Mouse (Mus musculus) limb, embryonic 14.5 days (tissue): ENCODE measurements around the gene Osbpl7. TPM values are rescaled to one million over a fixed set of nuclear protein-coding genes. Genes with fewer than 3 reads are reported as not detected.

Source experiments
- ATAC-seq: fragments of 200-750 bp; cut with Nextera tagmentation; 2 replicates; pipeline ENCODE4 v1.8.0; 2017; ENCODE audit warnings: low read depth, moderate number of reproducible peaks, moderate TSS enrichment; ENCODE audit not compliant: low FRiP score
- DNase-seq: peaks from one replicate; pipeline ENCODE4 v3.0.0-alpha.2; 2015; ENCODE audit warnings: low spot score
- H3K27ac ChIP-seq: fragments of 300-500 bp; sonication (generic); replicated peaks from 2 replicates; pipeline ENCODE4 v1.5.1; 2014; ENCODE audit warnings: low read depth, mild to moderate bottlenecking, low read length, moderate library complexity, mixed read lengths
- H3K27me3 ChIP-seq: fragments of 300-500 bp; sonication (generic); 2 replicates; pipeline ENCODE4 v1.6.1; 2014; ENCODE audit warnings: low read length, mixed read lengths; ENCODE audit not compliant: control insufficient read depth, insufficient read depth
- H3K36me3 ChIP-seq: fragments of 300-500 bp; sonication (generic); 2 replicates; pipeline ENCODE4 v1.6.1; 2014; ENCODE audit warnings: mild to moderate bottlenecking, low read length, moderate library complexity, mixed read lengths; ENCODE audit not compliant: control insufficient read depth, insufficient read depth
- H3K4me1 ChIP-seq: fragments of 300-500 bp; sonication (generic); 2 replicates; pipeline ENCODE4 v1.6.1; 2014; ENCODE audit warnings: antibody characterized with exemption, low read length, mixed read lengths; ENCODE audit not compliant: control insufficient read depth, insufficient read depth
- H3K4me2 ChIP-seq: fragments of 300-500 bp; sonication (generic); replicated peaks from 2 replicates; pipeline ENCODE4 v1.6.1; 2014; ENCODE audit warnings: low read depth, mild to moderate bottlenecking, low read length, moderate library complexity; ENCODE audit not compliant: severe bottlenecking
- H3K4me3 ChIP-seq: fragments of 300-500 bp; sonication (generic); replicated peaks from 2 replicates; pipeline ENCODE4 v1.5.1; 2014; ENCODE audit warnings: low read length
- H3K9ac ChIP-seq: fragments of 300-500 bp; sonication (generic); 2 replicates; pipeline ENCODE4 v1.6.1; 2014; ENCODE audit warnings: mild to moderate bottlenecking, low read depth, low read length, moderate library complexity; ENCODE audit not compliant: severe bottlenecking
- H3K9me3 ChIP-seq: fragments of 300-500 bp; sonication (generic); 2 replicates; pipeline ENCODE4 v1.6.1; 2016; ENCODE audit warnings: low read length; ENCODE audit not compliant: control insufficient read depth
- POLR2A ChIP-seq: fragments of 200-500 bp; IDR thresholded peaks from 2 replicates; pipeline ENCODE4 v1.8.0; 2012; ENCODE audit warnings: inconsistent platforms, mild to moderate bottlenecking, moderate library complexity, borderline replicate concordance; ENCODE audit not compliant: insufficient read depth, insufficient read length; ENCODE audit errors: extremely low read depth
- WGBS: fragments of 180-500 bp; shearing (Covaris S2); extraction: QIAGEN DNeasy Blood & Tissue Kit; methylation state at CpG from one replicate; pipeline ENCODE4 v1.1.7; 2014; 5-methylcytosine and 5-hydroxymethylcytosine counted together
- polyA plus RNA-seq, 2 experiments: library from polyadenylated mRNA; depleted of rRNA in 1 of 2; stranded (reverse) in 1 of 2; unstranded in 1 of 2; fragments of >200 nt; fragmentation: Nextera tagmentation in 1 of 2; extraction: Ambion mirVana in 1 of 2; gene quantifications; 2 replicates each; pipeline versions ENCODE4 v1.2.1 to v1.2.3; 2012 to 2014

The Osbpl7 gene
- polyA plus RNA-seq, 2 experiments = 7.0 to 12.7 TPM

DNA sequence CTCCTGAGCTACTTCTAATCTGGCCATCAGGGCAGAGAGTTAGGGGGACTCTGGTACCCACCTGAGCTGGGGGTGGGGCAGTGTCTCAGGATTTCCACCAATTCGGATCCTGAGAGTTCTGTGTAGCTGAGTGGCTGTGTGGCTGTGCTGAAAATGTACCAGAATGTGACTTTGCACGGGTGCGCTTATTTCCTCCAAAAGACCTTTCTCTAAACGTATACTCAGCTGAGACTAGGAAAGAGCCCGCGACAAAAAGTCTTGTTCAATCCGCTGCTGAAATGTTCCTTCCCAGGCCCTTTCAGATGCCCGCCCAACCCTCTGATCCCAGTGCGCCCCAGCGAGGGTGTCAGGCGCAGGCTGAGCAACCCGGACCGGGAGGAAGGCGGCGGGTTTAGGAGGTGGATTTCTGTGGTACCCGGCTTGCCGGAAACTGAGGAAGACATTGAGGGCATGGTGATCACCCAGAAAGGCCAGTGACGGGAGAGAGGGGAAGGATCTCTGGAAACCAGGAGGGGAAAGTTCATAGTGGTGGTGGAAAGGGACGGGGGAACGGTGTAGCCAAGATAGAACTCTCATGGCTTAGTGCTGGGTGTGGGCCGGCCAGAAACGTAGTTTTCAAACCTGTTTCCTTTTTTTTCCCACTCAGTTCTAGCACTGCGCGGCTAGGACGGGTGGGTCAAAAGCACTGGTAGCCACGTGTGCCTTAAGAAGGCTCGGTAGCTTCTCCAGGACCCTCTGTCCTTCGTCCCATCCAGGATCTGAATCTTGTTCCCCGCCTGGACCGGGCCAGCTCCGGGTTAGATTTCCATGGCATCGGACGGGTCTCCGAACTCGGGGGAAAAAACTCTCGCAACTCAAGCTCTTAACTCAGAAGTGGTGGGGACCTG is 32.5 kb upstream of the Osbpl7 start:
- Histone ChIP-seq H3K27ac (no peak overlapping the region), H3K36me3 (no peaks in the 10 kb centered on the region), H3K4me2 (peak overlapping the region; percentile 66), H3K9me3 (no peaks in the 10 kb centered on the region), H3K9ac (0 out of 2 replicates have a peak overlapping the region, but pooled peaks have one; percentile 32), H3K4me3 (peak overlapping the region; percentile 41), H3K4me1 (peaks cover 9% of the 10 kb centered on the region; the same call in 1 of the 2 replicates), H3K27me3 (peaks cover 70% of the 10 kb centered on the region)
- DNase-seq (no peak), ATAC-seq (no peak)
- WGBS = 2% methylated on average over 36 of the region's 36 CpGs
- TF ChIP-seq POLR2A = no peak

DNA sequence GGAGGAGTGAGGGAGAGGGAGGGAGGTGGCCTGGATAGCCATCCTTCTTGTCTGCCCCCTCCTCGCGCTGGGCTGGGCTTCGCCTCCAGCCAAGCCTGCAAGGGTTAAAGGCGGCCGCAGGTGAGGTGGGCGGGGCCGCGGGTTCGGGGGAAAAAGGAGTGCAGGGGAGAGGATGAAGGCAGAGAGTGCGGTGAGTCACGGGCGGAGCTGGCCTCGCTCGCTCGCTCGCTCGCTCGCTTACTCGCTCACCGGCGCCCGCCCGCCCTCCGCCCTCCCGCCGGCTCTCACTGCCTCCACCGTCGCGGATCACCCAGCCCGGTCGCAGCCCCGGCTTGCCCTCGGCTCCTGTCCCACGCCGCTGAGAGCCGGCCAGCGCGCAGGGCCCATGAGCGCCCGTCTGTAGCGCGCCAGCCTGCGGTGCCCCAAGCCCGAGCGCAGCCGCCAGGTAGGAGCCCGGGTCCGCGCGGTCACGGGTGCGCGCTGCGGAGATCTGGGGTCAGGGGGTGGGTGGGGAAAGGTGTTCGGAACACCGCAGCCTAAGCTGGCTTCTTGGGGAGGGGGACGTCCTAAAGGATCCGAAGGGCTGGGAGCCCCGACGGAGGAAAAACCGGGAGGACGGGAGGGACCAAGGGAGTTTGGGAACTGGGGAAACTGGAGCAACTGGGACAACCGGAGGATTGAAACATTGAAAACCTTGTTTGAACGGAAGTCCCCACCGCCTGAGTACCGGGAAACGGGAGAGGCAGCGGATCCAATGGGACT is 31.7 kb upstream of the Osbpl7 start:
- Histone ChIP-seq H3K27me3 (peaks cover 78% of the 10 kb centered on the region), H3K4me1 (peaks cover 9% of the 10 kb centered on the region; the same call in 1 of the 2 replicates), H3K4me3 (peak overlapping the region; percentile 41), H3K36me3 (no peaks in the 10 kb centered on the region), H3K4me2 (peak overlapping the region; percentile 66), H3K27ac (no peak overlapping the region), H3K9ac (peak overlapping the region; percentile 32; the same call in 1 of the 2 replicates), H3K9me3 (no peaks in the 10 kb centered on the region)
- DNase-seq (no peak), ATAC-seq (no peak)
- WGBS = under 1% methylated on average over 42 of the region's 68 CpGs
- no peak for TF ChIP-seq POLR2A

DNA sequence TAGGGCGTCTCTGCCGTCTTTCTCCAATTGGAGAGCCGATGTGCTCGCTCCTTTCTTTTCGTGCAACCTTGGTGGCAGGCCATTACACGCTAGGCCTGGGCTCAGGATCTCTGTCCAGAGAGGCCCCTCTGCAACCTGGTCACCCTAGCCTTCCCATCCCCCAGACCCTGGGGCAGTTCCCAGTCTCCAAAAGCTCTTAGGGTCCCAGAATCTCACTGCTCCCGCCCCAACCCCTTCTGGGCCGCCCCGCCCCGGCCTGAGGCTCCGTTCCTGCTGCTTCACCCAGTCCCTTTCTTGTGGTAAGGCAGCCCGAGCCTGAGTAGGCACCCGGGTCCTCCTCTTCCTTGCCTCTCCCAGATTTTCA is 31.1 kb upstream of the Osbpl7 start:
- Histone ChIP-seq H3K36me3 (no peaks in the 10 kb centered on the region), H3K4me2 (peak overlapping the region; percentile 66; the same call in 1 of the 2 replicates), H3K9ac (no peak overlapping the region), H3K9me3 (no peaks in the 10 kb centered on the region), H3K4me3 (peak overlapping the region; percentile 41; the same call in 1 of the 2 replicates), H3K4me1 (peaks cover 9% of the 10 kb centered on the region; the same call in 1 of the 2 replicates), H3K27me3 (peaks cover 80% of the 10 kb centered on the region), H3K27ac (no peak overlapping the region)
- no peak for TF ChIP-seq POLR2A
- DNase-seq (no peak), ATAC-seq (no peak)
- 5% methylated on average over 11 of the region's 13 CpGs for WGBS

DNA sequence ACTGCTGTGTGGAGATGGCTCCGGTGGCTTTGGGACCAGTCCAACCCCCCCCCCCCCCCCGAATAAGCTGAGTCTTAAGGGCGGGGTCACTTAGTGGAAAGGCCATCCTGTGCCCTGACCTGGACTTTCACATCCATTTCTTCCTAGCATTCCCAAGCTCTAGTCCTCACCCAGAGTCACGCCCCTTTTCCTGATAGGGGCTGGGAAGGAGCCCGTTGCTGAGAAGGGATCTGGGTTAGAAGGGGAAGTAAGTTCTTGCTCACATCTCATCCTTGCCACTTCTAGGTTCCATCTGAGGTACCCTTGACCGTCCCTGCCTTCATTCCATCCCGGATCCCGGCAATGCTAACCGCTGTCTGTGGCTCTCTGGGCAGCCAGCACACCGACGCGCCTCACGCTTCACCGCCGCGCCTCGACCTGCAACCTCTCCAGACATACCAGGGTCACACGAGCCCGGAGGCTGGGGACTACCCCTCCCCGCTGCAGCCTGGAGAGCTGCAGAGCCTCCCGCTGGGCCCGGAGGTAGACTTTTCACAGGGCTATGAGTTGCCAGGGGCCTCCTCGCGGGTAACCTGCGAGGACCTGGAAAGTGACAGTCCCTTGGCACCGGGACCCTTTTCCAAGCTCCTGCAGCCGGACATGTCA is 29.2 kb upstream of the Osbpl7 start:
- ATAC-seq (no peak), DNase-seq (no peak)
- Histone ChIP-seq H3K36me3 (no peaks in the 10 kb centered on the region), H3K4me3 (peak overlapping the region; percentile 46), H3K27me3 (peaks cover 72% of the 10 kb centered on the region), H3K27ac (no peak overlapping the region), H3K9ac (no peak overlapping the region), H3K4me2 (peak overlapping the region; percentile 76), H3K9me3 (no peaks in the 10 kb centered on the region), H3K4me1 (peaks cover 15% of the 10 kb centered on the region)
- 3% methylated on average over 26 of the region's 27 CpGs for WGBS
- TF ChIP-seq POLR2A = no peak
